Mouse (Mus musculus): ENCODE measurements around the gene Gbx1.

- TF ChIP-seq GATA1 (IDR thresholded peaks at IDR 0.05; ENCODE audit: borderline replicate concordance, low read length) (no peak), FLI1 (IDR thresholded peaks at IDR 0.05; ENCODE audit: low read length) (no peak)
Measured at GRCm38 (mm10) chr5:24551317-24551688, 24.3 kb upstream of the Gbx1 start.

Measured in megakaryocyte, embryonic 14.5 days (primary cell).